Mouse (Mus musculus) olfactory bulb, adult 2 months (tissue): Measurements from ENCODE around the gene Ifnl2. TPM values are rescaled to one million over a fixed set of nuclear protein-coding genes. Genes with fewer than 3 reads are reported as not detected.

Experiments
- H3K27ac ChIP-seq: fragments of 200-500 bp; 2 replicates; pipeline ENCODE4 v1.5.1; 2012; ENCODE audit warnings: low read depth, low read length; ENCODE audit not compliant: insufficient read depth
- H3K4me1 ChIP-seq: fragments of 200-500 bp; 2 replicates; pipeline ENCODE4 v1.6.1; 2012; ENCODE audit warnings: low read length; ENCODE audit not compliant: control insufficient read depth, insufficient read depth
- H3K4me3 ChIP-seq: fragments of 200-500 bp; 2 replicates; pipeline ENCODE4 v1.5.1; 2012; ENCODE audit warnings: mild to moderate bottlenecking, low read depth, low read length, moderate library complexity; ENCODE audit not compliant: insufficient read depth
- CTCF ChIP-seq: fragments of 200-500 bp; IDR thresholded peaks from 2 replicates; pipeline ENCODE4 v1.5.1; 2012; ENCODE audit warnings: low read depth, mild to moderate bottlenecking, low read length, moderate library complexity; ENCODE audit not compliant: insufficient read depth
- POLR2A ChIP-seq: fragments of 200-500 bp; IDR thresholded peaks from 2 replicates; pipeline ENCODE4 v1.6.1; 2012; ENCODE audit warnings: mild to moderate bottlenecking, low read depth, low read length, moderate library complexity; ENCODE audit not compliant: insufficient read depth
- WGBS: fragments of 180-500 bp; shearing (Covaris S2); methylation state at CpG from one replicate; pipeline ENCODE4 v1.1.7; 2018; 5-methylcytosine and 5-hydroxymethylcytosine counted together
- polyA plus RNA-seq: library from polyadenylated mRNA; stranded (reverse); fragments of >200 nt; gene quantifications from 2 replicates; pipeline ENCODE4 v1.2.4, GENCODE M21; 2012; ENCODE audit warnings: low replicate concordance; ENCODE audit not compliant: missing spikeins, insufficient read depth, insufficient read length

Gene Ifnl2
- polyA plus RNA-seq, 1 experiment, result not detected

GRCm38 (mm10) chr7:28476191-28476590, 34.1 kb downstream of the Ifnl2 start:
- TF ChIP-seq CTCF (no peak), POLR2A (no peak)
- H3K4me3 ChIP-seq, result no peak overlapping the region
- no peak overlapping the region for H3K27ac ChIP-seq
- H3K4me1 ChIP-seq, result no peaks in the 10 kb centered on the region
- 92% methylated on average over 6 of the region's 6 CpGs for WGBS

- 32% methylated on average over 59 of the region's 63 CpGs for WGBS
- H3K4me1 ChIP-seq, result peaks cover 20% of the 10 kb centered on the region
- TF ChIP-seq CTCF (no peak), POLR2A (no peak)
- H3K4me3 ChIP-seq, result peak overlapping the region; percentile 8; the same call in 1 of the 2 replicates
- no peak overlapping the region for H3K27ac ChIP-seq
These were observed 43.0 kb downstream of the Ifnl2 start for GRCm38 (mm10) chr7:28467213-28467751.

- Histone ChIP-seq H3K27ac (no peak overlapping the region), H3K4me1 (peaks cover 20% of the 10 kb centered on the region), H3K4me3 (no peak overlapping the region)
- TF ChIP-seq POLR2A (no peak), CTCF (no peak)
- 59% methylated on average over 40 of the region's 40 CpGs for WGBS
These were observed 43.5 kb downstream of the Ifnl2 start for GRCm38 (mm10) chr7:28466721-28467212.

GRCm38 (mm10) chr7:28464416-28465212, 45.6 kb downstream of the Ifnl2 start:
- Histone ChIP-seq H3K4me3 (peak overlapping the region; percentile 50), H3K27ac (peak overlapping the region; percentile 84), H3K4me1 (peaks cover 23% of the 10 kb centered on the region)
- 41% methylated on average over 10 of the region's 10 CpGs for WGBS
- TF ChIP-seq POLR2A (peak; percentile 52; the same call in 1 of the 2 replicates), CTCF (no peak)

GRCm38 (mm10) chr7:28462769-28463168, 47.5 kb downstream of the Ifnl2 start:
- TF ChIP-seq CTCF (no peak), POLR2A (no peak)
- H3K4me3 ChIP-seq, result no peak overlapping the region
- WGBS, result 93% methylated on average over 2 of the region's 2 CpGs
- no peak overlapping the region for H3K27ac ChIP-seq
- peaks cover 26% of the 10 kb centered on the region for H3K4me1 ChIP-seq

GRCm38 (mm10) chr7:28460361-28460760, 49.9 kb downstream of the Ifnl2 start:
- no peak overlapping the region for H3K4me3 ChIP-seq
- H3K27ac ChIP-seq, result no peak overlapping the region
- H3K4me1 ChIP-seq, result peaks cover 13% of the 10 kb centered on the region; the same call in 1 of the 2 replicates
- no peak for TF ChIP-seq POLR2A
- no peak for TF ChIP-seq CTCF
- 88% methylated on average over 5 of the region's 5 CpGs for WGBS

Other genes starting within 250 kb of the Ifnl2 start
- not detected in 2 replicates for gene Eid2, start 242.6 kb downstream of the Ifnl2 start, polyA plus RNA-seq
- not detected in 2 replicates for gene Eid2b, start 232.7 kb downstream of the Ifnl2 start, polyA plus RNA-seq
- not detected in 2 replicates for gene Selenov, start 219.3 kb downstream of the Ifnl2 start, polyA plus RNA-seq
- gene Dll3, start 208.2 kb downstream of the Ifnl2 start, polyA plus RNA-seq, result not detected in 2 replicates
- not detected in 2 replicates for gene Timm50, start 198.4 kb downstream of the Ifnl2 start, polyA plus RNA-seq
- gene Supt5, start 171.7 kb downstream of the Ifnl2 start, polyA plus RNA-seq, result not detected in 2 replicates
- gene Rps16, start 159.8 kb downstream of the Ifnl2 start, polyA plus RNA-seq, result 767 TPM in 1 of 2 replicates, not detected in the other
- gene Plekhg2, start 137.9 kb downstream of the Ifnl2 start, polyA plus RNA-seq, result not detected in 2 replicates
- gene Zfp36, start 130.2 kb downstream of the Ifnl2 start, polyA plus RNA-seq, result not detected in 2 replicates
- gene Med29, start 117.7 kb downstream of the Ifnl2 start, polyA plus RNA-seq, result not detected in 2 replicates
- 1,326 TPM in 1 of 2 replicates, not detected in the other for gene Paf1, start 117.5 kb downstream of the Ifnl2 start, polyA plus RNA-seq
- not detected in 2 replicates for gene Gmfg, start 73.0 kb downstream of the Ifnl2 start, polyA plus RNA-seq
- not detected in 2 replicates for gene Lrfn1, start 58.5 kb downstream of the Ifnl2 start, polyA plus RNA-seq
- not detected in 2 replicates for gene Ifnl3, start 12.4 kb upstream of the Ifnl2 start, polyA plus RNA-seq
- not detected in 2 replicates for gene Sycn, start 30.4 kb upstream of the Ifnl2 start, polyA plus RNA-seq
- not detected in 2 replicates for gene Nccrp1, start 36.8 kb upstream of the Ifnl2 start, polyA plus RNA-seq
- not detected in 2 replicates for gene Samd4b, start 87.7 kb upstream of the Ifnl2 start, polyA plus RNA-seq
- gene Pak4, start 87.7 kb upstream of the Ifnl2 start, polyA plus RNA-seq, result not detected in 2 replicates
- gene Acp7, start 120.9 kb upstream of the Ifnl2 start, polyA plus RNA-seq, result not detected in 2 replicates
- gene Fbxo27, start 182.4 kb upstream of the Ifnl2 start, polyA plus RNA-seq, result not detected in 2 replicates
- not detected in 2 replicates for gene Fbxo17, start 206.3 kb upstream of the Ifnl2 start, polyA plus RNA-seq
- gene Mrps12, start 231.4 kb upstream of the Ifnl2 start, polyA plus RNA-seq, result not detected in 2 replicates
- not detected in 2 replicates for gene Sars2, start 231.5 kb upstream of the Ifnl2 start, polyA plus RNA-seq
- not detected in 2 replicates for gene Ccer2, start 245.7 kb upstream of the Ifnl2 start, polyA plus RNA-seq